Mouse (Mus musculus): ENCODE data around the gene Mageb3. TPM values are rescaled to one million over a fixed set of nuclear protein-coding genes. Genes with fewer than 3 reads are reported as not detected.

Mageb3 gene
- polyA plus RNA-seq, 1 experiment from 2014 or later, result 0.11 TPM

- Histone ChIP-seq H3K4me2 (ENCODE audit: low read depth, low read length) (no peak overlapping the region), H3K27ac (replicated peaks; ENCODE audit: low read depth, low read length) (no peak overlapping the region), H3K4me1 (ENCODE audit: control insufficient read depth, insufficient read depth, low read length) (no peaks in the 10 kb centered on the region), H3K9ac (ENCODE audit: low read depth, low read length) (no peak overlapping the region), H3K9me3 (ENCODE audit: control insufficient read depth, low read length) (no peaks in the 10 kb centered on the region), H3K36me3 (ENCODE audit: control insufficient read depth, insufficient read depth, low read length) (peaks cover 26% of the 10 kb centered on the region), H3K4me3 (ENCODE audit: low read depth, low read length) (no peak overlapping the region), H3K27me3 (replicated peaks; ENCODE audit: control insufficient read depth, insufficient read depth, low read length) (no peaks in the 10 kb centered on the region)
- peak; percentile 41 for DNase-seq (ENCODE audit: low spot score)
- 89% methylated on average over 5 of the region's 5 CpGs for WGBS
- no peak for ATAC-seq (ENCODE audit: low read depth)
Observed at GRCm38 (mm10) chr2:121916047-121916970, 39.6 kb downstream of the Mageb3 start.

GRCm38 (mm10) chr2:121909975-121910374, 45.9 kb downstream of the Mageb3 start:
- Histone ChIP-seq H3K4me2 (ENCODE audit: low read depth, low read length) (no peak overlapping the region), H3K27ac (replicated peaks; ENCODE audit: low read depth, low read length) (no peak overlapping the region), H3K4me3 (ENCODE audit: low read depth, low read length) (no peak overlapping the region), H3K9me3 (ENCODE audit: control insufficient read depth, low read length) (no peaks in the 10 kb centered on the region), H3K27me3 (replicated peaks; ENCODE audit: control insufficient read depth, insufficient read depth, low read length) (no peaks in the 10 kb centered on the region), H3K36me3 (ENCODE audit: control insufficient read depth, insufficient read depth, low read length) (peaks cover 54% of the 10 kb centered on the region), H3K4me1 (ENCODE audit: control insufficient read depth, insufficient read depth, low read length) (no peaks in the 10 kb centered on the region), H3K9ac (ENCODE audit: low read depth, low read length) (no peak overlapping the region)
- no peak for DNase-seq (ENCODE audit: low spot score)
- ATAC-seq (ENCODE audit: low read depth), result no peak
- 89% methylated on average over 3 of the region's 3 CpGs for WGBS

Other genes starting within 250 kb of the Mageb3 start
- 1.4 and 2.1 TPM in 2 replicates for gene Frmd5, start 149.0 kb downstream of the Mageb3 start, polyA plus RNA-seq (2014; fragmentation: Nextera tagmentation; extraction: Ambion mirVana)
- 22.5 and 23.6 TPM in 2 replicates for gene Casc4, start 89.1 kb downstream of the Mageb3 start, polyA plus RNA-seq (2014; fragmentation: Nextera tagmentation; extraction: Ambion mirVana)
- 46.3 and 51.8 TPM in 2 replicates for gene Ctdspl2, start 91 bp downstream of the Mageb3 start, polyA plus RNA-seq (2014; fragmentation: Nextera tagmentation; extraction: Ambion mirVana)
- 10.9 and 13.1 TPM in 2 replicates for gene Eif3j1, start 72.5 kb upstream of the Mageb3 start, polyA plus RNA-seq (2014; fragmentation: Nextera tagmentation; extraction: Ambion mirVana)
- 9.3 and 9.8 TPM in 2 replicates for gene Spg11, start 162.3 kb upstream of the Mageb3 start, polyA plus RNA-seq (2014; fragmentation: Nextera tagmentation; extraction: Ambion mirVana)
- gene B2m, start 191.6 kb upstream of the Mageb3 start, polyA plus RNA-seq (2014; fragmentation: Nextera tagmentation; extraction: Ambion mirVana), result 353 and 386 TPM in 2 replicates
- 0.10 TPM in 1 of 2 replicates, not detected in the other for gene Trim69, start 204.6 kb upstream of the Mageb3 start, polyA plus RNA-seq (2014; fragmentation: Nextera tagmentation; extraction: Ambion mirVana)
- 0.08 TPM in 1 of 2 replicates, not detected in the other for gene Patl2, start 230.1 kb upstream of the Mageb3 start, polyA plus RNA-seq (2014; fragmentation: Nextera tagmentation; extraction: Ambion mirVana)
- gene Terb2, start 230.2 kb upstream of the Mageb3 start, polyA plus RNA-seq (2014; fragmentation: Nextera tagmentation; extraction: Ambion mirVana), result not detected in 2 replicates